Mouse (Mus musculus) granulocyte monocyte progenitor cell, adult 5-6 weeks (primary cell): ENCODE measurements around the gene Arid3b. TPM values are rescaled to one million over a fixed set of nuclear protein-coding genes. Genes with fewer than 3 reads are reported as not detected.

Source experiments
- ATAC-seq: replicated peaks from 2 replicates; pipeline ENCODE4 v1.8.0; 2016; ENCODE audit warnings: mild to moderate bottlenecking, moderate TSS enrichment, inconsistent platforms; ENCODE audit not compliant: poor library complexity, severe bottlenecking
- total RNA-seq, 2 experiments: library from RNA; stranded (forward) in 1 of 2; stranded (reverse) in 1 of 2; fragments of 200-712, 200-1000 nt in 1 of 2; fragments of >200 nt in 1 of 2; fragmentation: Nextera tagmentation in 1 of 2; gene quantifications; 2 replicates each; pipeline ENCODE4 v1.2.3; 2014 to 2017

Gene Arid3b
- total RNA-seq, 2 experiments from 2014 or later = 1.3 to 3.6 TPM

GRCm38 (mm10) chr9:57831267-57832082, 5.1 kb downstream of the Arid3b start:
- peak; percentile 91 for ATAC-seq

GRCm38 (mm10) chr9:57829812-57830557, 6.6 kb downstream of the Arid3b start:
- no peak for ATAC-seq

DNA sequence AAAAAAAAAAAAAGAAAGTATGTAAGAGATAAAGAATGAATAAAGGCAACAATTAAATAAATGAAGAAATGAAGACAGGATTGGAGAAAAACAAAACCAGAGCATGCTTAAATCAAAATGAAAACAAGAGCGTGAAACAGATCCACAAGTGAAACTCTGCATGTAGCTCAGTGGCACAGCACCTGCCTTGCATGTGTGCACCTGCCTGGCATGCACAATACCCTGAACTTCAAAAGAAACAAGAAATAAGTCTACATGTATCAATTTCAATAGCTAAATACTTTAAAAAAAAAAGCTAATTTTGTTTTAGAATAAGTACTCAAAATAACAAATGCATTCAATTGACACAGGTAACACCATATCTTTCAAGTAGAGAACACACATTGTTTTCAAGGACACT, 13.2 kb downstream of the Arid3b start:
- no peak for ATAC-seq

DNA sequence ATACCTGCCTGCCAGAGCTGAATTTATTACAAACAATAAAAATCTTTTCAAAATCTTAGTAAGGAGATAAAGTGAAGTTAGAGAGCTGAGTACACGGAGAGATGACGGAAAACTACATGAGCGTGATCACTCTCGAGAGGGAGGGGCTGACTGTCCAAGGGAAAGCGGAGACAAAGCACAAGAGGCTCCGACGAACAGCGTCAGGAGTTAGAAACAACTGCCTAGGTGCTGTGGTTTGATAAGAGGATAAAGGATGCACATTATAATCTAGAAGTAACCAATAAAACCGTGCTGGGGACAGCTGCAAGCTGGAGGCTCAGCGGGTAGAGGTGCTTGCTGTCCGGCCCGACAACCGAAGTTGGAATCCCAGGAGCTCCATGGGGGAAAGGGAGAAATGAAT, 13.8 kb downstream of the Arid3b start:
- ATAC-seq = no peak

DNA sequence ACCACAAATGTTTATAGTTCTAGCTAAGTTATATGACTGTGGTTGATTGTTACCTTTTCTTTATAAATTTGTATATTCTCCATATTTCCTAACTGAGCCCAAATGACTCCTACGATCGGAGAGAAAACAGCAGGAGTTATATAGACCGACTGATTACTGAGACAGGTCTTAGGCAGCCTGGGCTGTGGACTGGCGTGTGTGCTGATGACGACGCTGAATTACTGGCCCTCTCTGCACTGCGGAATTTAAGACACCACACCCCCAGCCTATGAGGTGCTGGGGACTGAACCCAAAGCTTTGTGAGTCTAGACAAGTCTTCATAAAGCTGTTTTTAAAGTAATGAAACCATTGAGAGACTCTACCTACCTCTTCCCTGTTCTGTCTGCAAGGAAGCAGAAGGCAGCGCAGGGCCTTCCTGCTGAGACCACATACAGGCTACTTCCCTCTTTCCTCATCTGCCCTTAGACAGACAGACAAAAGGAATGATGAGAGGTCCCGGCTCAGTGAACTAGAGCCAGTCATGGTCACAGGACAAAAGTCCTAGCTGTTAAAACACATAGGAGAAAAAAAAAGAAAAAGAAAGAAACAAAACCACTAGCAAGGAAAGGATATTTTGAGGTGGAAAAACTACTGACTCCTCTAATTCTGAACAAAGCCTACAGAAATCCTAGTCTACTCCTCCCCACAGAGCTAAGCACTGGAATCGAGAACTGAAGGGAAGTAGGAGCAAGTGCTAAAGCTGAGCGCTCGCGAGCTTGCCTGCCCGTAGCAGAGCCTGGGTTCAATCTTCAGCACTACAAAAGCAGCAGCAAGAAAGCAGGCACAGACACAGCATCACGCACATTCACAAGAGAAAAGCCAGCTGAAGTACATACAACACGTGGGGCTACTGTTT, 16.2 kb downstream of the Arid3b start:
- peak; percentile 97 for ATAC-seq

GRCm38 (mm10) chr9:57817220-57817667, 19.3 kb downstream of the Arid3b start:
- ATAC-seq = no peak

GRCm38 (mm10) chr9:57814866-57815265, 21.7 kb downstream of the Arid3b start:
- no peak for ATAC-seq

DNA sequence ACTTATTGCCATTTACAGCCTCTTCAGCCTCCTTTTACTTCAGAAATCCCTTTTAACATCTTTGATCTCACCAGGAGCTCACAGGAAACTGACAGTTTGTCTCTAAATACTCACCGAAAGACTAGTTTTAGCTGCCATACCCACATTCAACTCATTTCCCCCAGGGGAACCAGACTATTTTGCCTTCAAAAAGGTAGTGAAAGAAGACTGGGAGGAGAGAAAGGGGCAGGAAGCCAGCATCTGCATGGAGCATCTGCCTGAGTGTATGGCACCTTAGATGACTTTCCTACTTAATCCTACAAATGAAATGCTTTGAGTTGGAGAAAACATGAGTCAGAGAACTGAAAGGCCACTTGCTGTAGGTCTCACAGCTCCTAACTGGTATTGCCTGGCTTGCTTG, 22.6 kb downstream of the Arid3b start:
- no peak for ATAC-seq

DNA sequence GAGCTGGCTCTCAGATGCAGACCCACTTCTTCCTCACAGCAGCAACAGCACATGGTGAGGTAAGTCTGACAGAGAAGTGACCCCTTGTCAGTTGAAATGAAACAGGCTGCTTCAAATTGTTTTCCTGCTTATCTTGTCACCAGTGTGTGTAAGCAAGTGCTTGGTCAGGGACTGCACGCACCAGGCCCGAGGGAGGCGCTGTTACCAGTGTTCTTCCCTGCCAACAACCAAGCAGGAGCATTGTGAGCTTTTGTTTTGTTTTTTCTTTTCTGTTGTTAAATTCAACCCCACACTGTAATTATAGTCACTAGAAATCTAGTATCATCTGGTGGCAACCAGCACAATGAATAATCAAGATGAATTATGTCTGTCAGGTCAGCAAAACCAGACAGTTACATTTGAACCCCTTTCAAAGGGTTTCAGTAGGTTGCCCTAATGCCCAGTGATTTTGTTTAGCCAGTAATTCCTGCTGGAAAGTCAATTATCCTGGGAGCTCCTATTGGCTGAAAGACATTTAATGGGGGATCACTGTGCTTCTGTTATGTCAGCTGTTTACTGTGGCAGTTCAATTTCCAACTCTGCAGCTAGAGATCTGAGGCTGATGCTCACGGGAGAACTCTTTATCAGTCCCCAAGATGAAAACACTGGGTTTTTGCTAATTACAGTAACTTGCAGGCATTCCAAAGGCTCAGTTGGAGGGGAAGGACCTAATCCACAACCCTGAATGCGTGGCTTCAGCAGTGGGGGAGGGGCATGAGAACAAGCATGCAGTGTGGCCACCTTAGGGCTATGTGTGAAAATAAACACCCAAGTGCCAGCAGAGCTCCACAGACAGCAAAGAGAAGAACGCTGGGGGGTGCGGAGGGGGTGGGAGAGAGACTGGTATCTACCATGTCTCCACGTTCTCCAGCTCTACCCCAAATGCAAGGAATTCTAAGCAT, 24.5 kb downstream of the Arid3b start:
- ATAC-seq = no peak

DNA sequence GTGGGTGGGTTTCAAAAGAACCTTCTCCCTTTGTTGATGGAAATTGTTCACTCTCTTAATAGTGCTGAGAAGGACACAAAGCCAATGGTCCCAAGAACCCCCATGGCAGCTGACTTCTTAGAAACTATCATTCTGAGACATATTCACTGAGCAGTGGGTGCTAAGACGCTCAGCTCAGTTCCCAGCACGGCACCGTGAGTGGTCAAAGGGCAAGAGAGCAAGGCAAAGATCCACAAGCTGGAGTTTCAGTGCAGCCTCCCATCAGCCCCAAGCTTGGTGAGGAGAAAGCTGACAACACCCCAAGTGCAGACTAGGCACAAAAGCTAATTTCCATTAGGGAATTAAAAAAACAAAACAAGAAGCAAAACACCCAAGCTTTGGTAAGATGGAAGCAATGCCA, 25.9 kb downstream of the Arid3b start:
- no peak for ATAC-seq

- no peak for ATAC-seq
These were observed 27.8 kb downstream of the Arid3b start for GRCm38 (mm10) chr9:57808771-57809310.

GRCm38 (mm10) chr9:57807174-57807651, 29.4 kb downstream of the Arid3b start:
- no peak for ATAC-seq

DNA sequence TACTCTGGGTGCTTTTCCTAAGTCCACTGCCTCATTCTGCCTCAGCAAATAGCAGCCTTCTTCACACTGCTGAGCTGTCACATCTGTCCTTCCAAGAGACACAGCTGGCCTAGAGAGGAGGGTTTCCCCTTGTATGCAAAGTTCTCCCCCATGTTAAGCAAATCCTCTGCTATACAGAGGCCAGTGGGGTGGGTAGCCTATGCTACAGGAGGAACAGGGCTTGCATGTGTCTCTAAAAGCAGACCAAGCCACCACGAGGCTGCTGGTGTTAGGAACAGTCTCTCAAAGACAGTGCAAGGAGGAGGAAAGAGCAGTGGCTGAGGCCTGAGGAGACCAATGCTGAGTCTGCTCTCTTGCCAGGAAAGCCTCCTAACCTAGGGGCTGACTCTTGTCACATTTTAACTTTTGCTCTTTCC, 30.5 kb downstream of the Arid3b start:
- no peak for ATAC-seq

GRCm38 (mm10) chr9:57805087-57805737, 31.4 kb downstream of the Arid3b start:
- peak; percentile 29; the same call in 1 of the 2 replicates for ATAC-seq

- no peak for ATAC-seq
These were observed 32.8 kb downstream of the Arid3b start for GRCm38 (mm10) chr9:57803839-57804238.

- no peak for ATAC-seq
These were observed 33.5 kb downstream of the Arid3b start for GRCm38 (mm10) chr9:57803047-57803446.

GRCm38 (mm10) chr9:57800325-57800975, 36.1 kb downstream of the Arid3b start:
- peak; percentile 50 for ATAC-seq

DNA sequence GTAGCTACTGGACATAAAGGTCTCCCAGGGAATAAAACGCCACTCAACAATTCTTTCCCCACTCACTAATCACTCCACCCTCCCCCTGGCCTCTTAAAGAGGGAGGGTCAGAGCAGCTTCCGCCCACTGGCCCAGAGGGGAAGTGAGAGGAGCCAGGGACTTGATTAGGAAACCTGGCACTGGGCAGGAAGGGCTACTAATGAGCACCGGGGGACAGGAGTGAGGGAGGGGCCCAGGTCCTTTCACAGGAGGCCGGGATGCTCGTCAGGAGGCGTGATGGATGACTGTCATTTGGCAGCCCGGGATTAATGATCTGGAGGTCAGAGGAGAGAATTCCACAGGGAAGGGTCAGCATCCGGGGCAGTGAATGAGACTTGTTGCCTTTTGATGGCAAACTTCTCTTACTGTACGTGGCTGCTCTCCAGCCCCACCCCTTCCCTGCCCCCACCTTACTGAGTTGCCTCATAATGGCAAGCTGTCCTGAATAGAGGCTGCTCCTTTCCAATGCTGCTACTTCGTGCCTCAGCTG, 37.8 kb downstream of the Arid3b start:
- peak; percentile 76 for ATAC-seq
